Mouse (Mus musculus) frontal cortex, postnatal 14 days (tissue): ENCODE results near the gene Gm128.
A peak's percentile ranks its signal among the peaks of the same experiment; 100 is the strongest.

ENCODE experiments used
- DNase-seq, 2 experiments: peaks; one replicate each; pipeline ENCODE4 v3.0.0; 2022; ENCODE audit warnings: low spot score in 2 of 2

Gene Gm128

GRCm38 (mm10) chr3:95241498-95241897, at the start of gene Gm128:
TSS of gene Gm128 (minus strand) at chr3:95241598.
- DNase-seq: no peak

DNA sequence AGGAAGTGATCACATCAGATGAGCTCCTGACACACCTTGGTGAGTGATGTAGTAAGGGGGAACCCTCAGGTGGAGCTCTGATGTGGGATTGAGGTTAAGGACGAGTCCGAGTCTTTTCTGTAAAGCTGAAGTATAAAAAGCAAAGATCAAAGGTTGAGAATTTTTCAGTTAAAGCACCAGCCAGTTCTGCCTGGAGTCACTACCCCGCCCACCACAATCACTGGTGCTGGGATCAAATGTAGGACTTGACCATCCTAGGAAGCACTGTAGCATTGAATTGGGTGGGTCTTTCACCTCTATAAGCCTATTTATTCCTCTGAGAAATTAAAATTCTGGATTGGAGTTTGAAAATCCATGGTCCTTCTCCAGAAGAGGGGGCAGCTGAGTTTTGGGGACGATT, 49.6 kb upstream of the Gm128 start:
- DNase-seq: no peak

- no peak for DNase-seq
Measured at GRCm38 (mm10) chr3:95290156-95290555, 48.8 kb upstream of the Gm128 start.

GRCm38 (mm10) chr3:95289419-95289818, 48.0 kb upstream of the Gm128 start:
- DNase-seq: no peak

GRCm38 (mm10) chr3:95287541-95287940, 46.1 kb upstream of the Gm128 start:
- no peak for DNase-seq

DNA sequence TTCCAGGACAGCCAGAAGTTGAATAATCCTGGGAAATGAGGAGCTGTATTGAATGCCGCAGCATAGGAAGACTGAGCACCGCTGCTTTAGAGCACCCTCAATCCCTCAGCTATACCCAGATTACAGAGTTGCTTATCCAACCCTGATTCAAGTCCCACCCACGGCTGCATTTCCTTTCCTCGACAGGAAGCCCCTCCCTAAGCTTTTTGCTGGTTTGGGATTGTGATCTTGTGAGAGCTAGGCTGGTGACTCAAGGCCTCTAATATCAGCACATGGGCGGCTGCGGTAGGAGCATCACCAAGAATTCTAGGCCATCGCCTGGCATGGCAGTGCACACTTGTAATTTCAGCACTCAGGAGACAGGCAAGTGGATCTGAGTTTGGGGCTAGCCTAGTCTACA, 45.1 kb upstream of the Gm128 start:
- DNase-seq: no peak

DNA sequence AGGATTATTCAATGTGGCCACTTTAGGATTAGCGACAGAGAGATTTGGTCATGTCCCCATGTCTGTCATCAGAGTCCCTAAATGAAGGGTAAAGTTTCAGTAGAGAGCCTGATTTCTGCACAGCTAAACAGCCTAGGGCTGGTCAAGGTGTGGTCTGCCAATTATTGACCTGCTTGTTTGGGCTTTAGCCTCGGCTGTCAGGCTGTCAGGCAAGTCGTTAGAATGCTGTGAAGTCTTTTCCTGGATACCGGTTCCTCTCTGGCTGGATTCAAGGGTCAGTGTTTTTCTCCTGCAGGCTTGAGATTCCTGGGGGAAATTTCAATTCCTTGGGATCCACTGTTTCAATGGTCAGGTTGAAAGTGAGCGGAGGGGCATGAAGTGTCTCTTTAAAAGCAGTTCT, 44.6 kb upstream of the Gm128 start:
- no peak for DNase-seq

DNA sequence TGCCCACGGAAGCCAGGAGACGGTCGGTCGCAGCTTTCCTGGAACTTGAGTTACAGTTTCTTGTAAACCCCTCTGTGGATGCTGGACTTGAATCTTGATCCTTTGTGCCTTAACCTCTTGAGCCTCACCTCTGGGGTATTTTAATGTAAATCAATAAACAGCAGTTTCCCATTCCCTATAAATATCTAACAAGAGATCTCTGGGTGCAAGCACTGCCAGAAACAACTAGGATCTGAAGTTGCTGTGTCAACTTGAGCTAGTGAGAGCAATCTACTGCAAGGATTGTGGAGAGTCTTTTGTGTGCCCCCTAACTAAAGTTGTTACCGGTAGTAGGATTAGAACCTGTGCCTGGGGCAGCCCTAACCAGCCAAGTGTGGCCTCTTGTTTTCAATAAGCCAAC, 44.0 kb upstream of the Gm128 start:
- no peak for DNase-seq

GRCm38 (mm10) chr3:95284501-95285281, 43.3 kb upstream of the Gm128 start:
- no peak for DNase-seq

GRCm38 (mm10) chr3:95284062-95284461, 42.7 kb upstream of the Gm128 start:
- DNase-seq: no peak

- no peak for DNase-seq
Measured at GRCm38 (mm10) chr3:95283589-95283941, 42.2 kb upstream of the Gm128 start.

- DNase-seq: peak; percentile 56 to 63
Measured at GRCm38 (mm10) chr3:95282865-95283588, 41.6 kb upstream of the Gm128 start.

DNA sequence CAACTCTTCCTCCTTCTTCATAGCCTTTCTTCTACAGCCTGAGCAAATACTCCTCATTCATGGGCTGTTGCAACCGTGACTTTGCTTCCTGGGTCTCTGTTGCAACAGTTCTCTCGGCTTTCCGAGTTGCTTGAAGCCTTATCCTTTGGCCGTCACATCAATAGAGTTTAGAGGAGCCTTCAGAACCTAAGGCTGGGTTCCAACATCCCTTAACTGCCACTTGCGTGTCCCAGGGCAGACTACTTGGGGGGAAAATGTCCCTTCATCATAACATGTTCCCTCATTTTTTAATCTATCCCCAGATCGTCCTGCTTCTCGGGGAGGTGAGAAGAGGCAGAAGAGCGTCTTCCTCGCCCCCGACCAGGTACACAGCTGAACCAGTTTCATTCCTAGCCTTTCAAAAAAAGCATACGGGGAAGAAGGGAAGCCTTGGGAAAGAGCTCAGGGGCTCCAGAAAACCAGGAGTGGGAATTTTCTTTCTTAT, 41.0 kb upstream of the Gm128 start:
- no peak for DNase-seq

DNA sequence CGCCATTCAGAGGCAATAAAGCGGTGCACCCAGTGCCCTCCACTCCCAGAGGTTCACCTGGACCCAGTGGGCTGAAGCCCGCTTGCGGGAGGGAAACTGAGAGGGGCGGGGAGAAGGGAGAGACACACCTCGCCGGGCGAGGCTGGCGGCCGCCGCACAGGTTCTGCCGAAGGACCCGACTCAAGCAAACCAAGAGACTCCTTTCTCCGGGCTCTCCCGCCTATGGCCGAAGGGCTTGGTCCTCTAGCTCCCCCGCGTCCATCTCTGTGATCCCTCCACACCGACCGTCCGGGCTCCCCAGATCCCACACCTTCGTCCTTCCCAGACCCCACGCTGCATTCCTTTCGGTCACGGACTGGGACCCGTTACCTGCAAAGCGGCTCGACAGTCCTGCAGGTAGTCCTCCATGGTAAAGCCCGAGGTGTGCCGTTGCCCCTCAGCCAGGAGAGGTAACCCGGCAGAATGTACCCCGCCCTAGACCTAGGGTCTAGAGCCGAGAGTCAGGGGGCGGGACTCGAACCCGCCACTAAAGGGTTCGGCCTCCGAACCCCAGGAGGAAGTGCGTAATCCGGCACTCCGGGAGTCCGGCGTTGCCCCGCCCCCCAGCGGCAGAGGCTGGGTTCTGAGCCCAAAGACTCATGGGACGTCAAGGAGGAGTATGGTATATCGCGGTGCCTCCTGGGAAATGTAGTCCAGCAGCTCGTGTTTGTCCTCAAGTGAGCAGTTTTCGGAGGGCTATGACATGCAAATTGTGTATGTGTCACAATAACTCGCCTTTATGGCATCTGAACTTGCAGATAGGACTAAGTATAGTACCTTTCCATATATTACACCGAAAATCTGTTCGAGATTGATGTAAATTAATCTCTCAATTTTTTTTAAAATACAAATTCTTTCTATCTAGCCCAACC, 40.1 kb upstream of the Gm128 start, which contains the start of the genes Mindy1 and Prune1:
Mindy1 (plus strand) TSS at position 130 of the 911 bp plus-strand sequence.
Prune1 (minus strand) TSS at position 861 of the 911 bp plus-strand sequence.
- DNase-seq: peak; percentile 96 to 98

DNA sequence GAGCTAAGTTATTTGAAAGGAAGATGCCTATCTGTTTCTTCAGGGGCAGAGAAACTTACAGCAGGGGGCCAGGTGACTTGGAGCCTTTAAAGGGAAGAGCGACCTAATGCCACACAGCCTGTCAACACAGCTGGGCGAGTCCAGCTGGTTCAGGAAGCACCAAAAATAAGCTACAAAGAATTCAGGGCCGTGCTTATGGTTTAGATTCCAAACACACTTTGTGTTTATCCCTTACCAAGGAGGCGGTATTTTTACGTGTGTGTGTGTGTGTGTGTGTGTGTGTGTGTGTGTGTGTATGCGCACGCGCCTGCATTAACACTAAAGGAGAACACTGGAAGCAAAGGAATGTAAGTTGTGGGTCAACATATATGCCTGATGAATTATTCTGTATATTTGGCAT, 39.3 kb upstream of the Gm128 start:
- DNase-seq: no peak

DNA sequence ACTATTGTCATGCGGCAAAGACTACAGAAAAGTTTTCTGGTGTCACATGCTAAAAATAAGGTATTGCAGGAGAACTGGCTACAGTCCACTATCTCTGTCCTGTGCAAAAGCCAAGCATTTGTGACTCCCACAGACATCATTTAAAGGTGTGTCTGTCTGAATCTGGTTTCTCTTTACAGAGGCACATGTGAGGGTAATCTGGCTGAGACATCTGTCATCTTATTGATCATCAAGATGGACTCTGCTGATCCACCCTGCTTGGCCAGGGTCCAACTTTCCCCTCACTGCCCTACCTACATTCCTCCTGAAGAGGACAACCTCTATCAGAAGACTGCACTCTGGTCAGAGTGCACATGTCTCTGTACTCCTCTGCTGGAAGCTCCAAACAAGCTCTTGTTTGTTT, 35.8 kb upstream of the Gm128 start:
- no peak for DNase-seq

- no peak for DNase-seq
Measured at GRCm38 (mm10) chr3:95276428-95276934, 35.1 kb upstream of the Gm128 start.

DNA sequence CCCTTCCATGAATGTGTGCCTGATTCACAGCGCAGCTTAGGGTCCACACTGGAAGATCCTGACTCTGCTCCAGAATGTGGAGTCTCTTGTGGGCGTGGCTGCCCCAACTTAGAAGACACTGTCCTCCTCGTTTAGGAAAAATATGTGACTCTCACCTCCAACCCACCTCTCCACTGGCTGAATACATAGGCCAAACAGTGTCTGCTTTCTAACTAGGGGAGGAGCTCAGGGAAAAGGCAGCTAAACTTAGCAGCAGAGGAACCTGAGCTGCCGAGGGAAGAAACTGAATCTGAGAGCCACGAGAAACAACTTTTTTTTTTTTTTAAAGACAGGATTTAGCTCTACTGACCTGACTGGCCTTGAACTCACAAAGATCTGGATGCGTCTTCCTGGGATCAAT, 33.8 kb upstream of the Gm128 start:
- no peak for DNase-seq

DNA sequence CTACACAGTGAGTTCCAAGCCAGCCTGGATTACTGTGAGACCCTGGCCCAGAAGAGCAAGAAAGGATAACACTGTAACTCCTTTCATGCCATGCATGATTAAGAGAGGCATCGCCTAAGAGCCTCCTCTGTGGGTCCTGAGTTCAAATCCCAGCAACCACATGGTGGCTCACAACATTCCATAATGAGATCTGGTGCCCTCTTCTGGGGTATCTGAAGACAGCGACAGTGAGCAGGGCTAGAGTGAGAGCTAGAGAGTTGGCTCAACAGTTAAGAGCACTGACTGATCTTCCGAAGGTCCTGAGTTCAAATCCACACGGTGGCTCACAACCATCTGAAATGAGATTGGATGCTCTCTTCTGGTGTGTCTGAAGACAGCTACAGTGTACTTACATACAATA, 33.1 kb upstream of the Gm128 start:
- no peak for DNase-seq

GRCm38 (mm10) chr3:95273471-95273870, 32.1 kb upstream of the Gm128 start:
- DNase-seq: no peak

GRCm38 (mm10) chr3:95270766-95271364, 29.5 kb upstream of the Gm128 start:
- no peak for DNase-seq
